Mouse (Mus musculus): Measurements from ENCODE around the gene Cldn24. TPM values are rescaled to one million over a fixed set of nuclear protein-coding genes. Genes with fewer than 3 reads are reported as not detected.

The Cldn24 gene
- total RNA-seq, 2 experiments from 2014 or later = not detected

GRCm38 (mm10) chr8:47825596-47825995, 3.7 kb downstream of the Cldn24 start:
- no peak for ATAC-seq (ENCODE audit: poor library complexity, severe bottlenecking)

GRCm38 (mm10) chr8:47826911-47827310, 5.0 kb downstream of the Cldn24 start:
- no peak for ATAC-seq (ENCODE audit: poor library complexity, severe bottlenecking)

DNA sequence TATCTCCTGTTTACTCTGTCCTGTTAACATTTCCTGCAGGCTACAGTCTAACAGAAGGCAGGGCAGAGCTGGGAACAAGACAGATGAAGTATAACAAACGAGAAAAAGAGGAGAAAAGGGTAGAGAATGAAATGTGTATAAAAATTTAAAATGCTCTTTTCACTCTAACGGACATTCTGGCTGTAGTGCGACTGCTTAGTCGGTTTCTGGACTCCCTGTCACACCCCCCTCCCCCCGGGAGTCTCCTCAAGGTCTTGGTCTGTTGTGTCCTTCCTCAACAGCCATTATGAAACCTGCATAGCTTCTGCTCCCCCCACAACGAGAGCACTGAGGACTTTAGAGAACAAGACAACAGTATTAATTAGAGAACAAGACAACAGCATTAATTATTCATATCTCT, 10.7 kb downstream of the Cldn24 start:
- no peak for ATAC-seq (ENCODE audit: poor library complexity, severe bottlenecking)

- ATAC-seq (ENCODE audit: poor library complexity, severe bottlenecking) = peak; percentile 52
Observed at GRCm38 (mm10) chr8:47833944-47834343, 12.0 kb downstream of the Cldn24 start.

- no peak for ATAC-seq (ENCODE audit: poor library complexity, severe bottlenecking)
Observed at GRCm38 (mm10) chr8:47843063-47843462, 21.1 kb downstream of the Cldn24 start.

GRCm38 (mm10) chr8:47843651-47844050, 21.7 kb downstream of the Cldn24 start:
- no peak for ATAC-seq (ENCODE audit: poor library complexity, severe bottlenecking)

DNA sequence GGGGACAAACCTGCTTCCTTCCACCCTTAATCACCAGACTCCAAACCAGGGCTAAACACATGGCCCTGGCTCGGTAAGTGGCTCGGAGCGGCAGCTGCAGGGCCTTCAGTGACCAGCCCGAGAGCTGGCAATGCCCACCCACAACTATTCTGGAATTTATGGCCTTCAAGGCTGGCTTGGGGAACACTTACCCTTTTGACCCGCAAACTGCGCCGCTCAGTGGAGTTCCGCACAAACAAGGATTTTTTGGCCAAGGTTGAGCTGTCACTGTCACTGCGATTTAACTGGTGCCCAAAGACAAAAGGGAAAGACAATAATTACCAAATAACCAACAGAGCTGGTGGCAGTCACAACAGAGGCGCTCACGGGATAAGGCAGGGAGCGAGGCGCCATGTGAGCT, 24.0 kb downstream of the Cldn24 start:
- ATAC-seq (ENCODE audit: poor library complexity, severe bottlenecking) = no peak

GRCm38 (mm10) chr8:47847161-47847560, 25.2 kb downstream of the Cldn24 start:
- ATAC-seq (ENCODE audit: poor library complexity, severe bottlenecking) = no peak

GRCm38 (mm10) chr8:47847931-47848330, 26.0 kb downstream of the Cldn24 start:
- no peak for ATAC-seq (ENCODE audit: poor library complexity, severe bottlenecking)

- no peak for ATAC-seq (ENCODE audit: poor library complexity, severe bottlenecking)
Observed at GRCm38 (mm10) chr8:47849842-47850241, 27.9 kb downstream of the Cldn24 start.

- ATAC-seq (ENCODE audit: poor library complexity, severe bottlenecking) = peak; percentile 86
Observed at GRCm38 (mm10) chr8:47851824-47852502, 30.0 kb downstream of the Cldn24 start.

- no peak for ATAC-seq (ENCODE audit: poor library complexity, severe bottlenecking)
Observed at GRCm38 (mm10) chr8:47852737-47853136, 30.8 kb downstream of the Cldn24 start.

GRCm38 (mm10) chr8:47853356-47853755, 31.4 kb downstream of the Cldn24 start:
- ATAC-seq (ENCODE audit: poor library complexity, severe bottlenecking) = no peak

DNA sequence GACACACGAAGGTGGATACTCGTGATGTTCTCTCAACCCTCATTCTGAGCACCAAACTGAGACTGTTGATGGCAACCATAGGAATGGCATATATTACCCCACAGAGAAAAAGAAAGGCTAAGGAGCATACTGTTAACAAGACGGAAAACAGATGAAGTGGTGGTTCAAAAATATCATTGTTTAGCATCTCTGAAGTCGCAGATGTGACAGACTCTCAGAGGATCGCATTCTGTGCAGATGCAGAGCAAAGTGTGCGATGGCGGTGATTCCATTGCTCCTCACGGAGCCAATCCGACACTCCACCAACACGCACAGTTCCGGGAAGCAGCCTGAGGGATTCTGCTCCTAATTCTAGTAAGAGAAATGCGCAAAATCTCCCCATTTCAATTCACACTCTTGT, 37.3 kb downstream of the Cldn24 start:
- no peak for ATAC-seq (ENCODE audit: poor library complexity, severe bottlenecking)

DNA sequence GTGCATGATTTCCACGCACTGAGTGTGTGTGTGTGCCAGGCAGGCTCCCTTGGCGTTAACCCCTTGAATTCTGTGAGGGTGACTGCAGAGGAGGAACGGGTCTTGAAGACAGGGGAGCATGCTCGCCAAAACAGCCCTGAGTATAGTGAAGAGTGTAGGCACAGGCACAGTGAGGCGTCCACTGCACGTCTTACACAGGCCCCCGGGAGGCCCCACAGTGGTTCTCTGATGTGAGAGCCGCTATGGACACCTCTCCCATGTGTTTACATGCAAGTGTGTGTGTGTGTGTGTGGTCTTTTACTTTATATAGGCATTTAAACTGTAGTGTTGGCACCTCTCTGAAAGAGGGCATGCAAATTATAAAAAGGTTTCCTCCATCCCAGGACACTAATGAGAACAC, 44.6 kb downstream of the Cldn24 start:
- ATAC-seq (ENCODE audit: poor library complexity, severe bottlenecking) = no peak

DNA sequence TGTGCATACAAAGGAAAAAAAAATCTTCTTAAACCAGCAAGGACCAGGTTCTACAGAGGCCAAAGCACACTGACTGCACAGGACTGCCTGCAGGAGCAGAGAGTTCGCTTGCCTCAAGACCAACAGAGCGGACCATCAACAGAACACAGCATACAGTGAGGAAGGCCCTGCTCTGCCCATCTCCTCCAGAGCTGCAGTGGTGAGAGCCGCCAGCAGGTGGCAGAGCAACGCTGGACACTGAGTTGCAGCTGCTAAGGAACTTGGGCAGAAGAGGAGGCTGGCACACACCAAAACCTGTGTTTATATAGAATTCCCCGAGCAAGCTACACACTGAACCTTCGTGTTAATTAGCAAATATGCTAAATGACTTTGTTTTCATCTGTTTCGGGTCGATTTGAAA, 45.1 kb downstream of the Cldn24 start:
- peak; percentile 100 for ATAC-seq (ENCODE audit: poor library complexity, severe bottlenecking)

Other genes starting within 250 kb of the Cldn24 start
- gene Ing2, start 146.6 kb upstream of the Cldn24 start, total RNA-seq (2015) = 51.2 and 52.0 TPM in 2 replicates
- 23.7 and 32.1 TPM in 2 replicates for gene Ing2, start 146.6 kb upstream of the Cldn24 start, total RNA-seq (2017)
- gene Cdkn2aip, start 108.2 kb upstream of the Cldn24 start, total RNA-seq (2015) = 9.8 and 11.2 TPM in 2 replicates
- 19.1 and 23.4 TPM in 2 replicates for gene Cdkn2aip, start 108.2 kb upstream of the Cldn24 start, total RNA-seq (2017)
- not detected in 2 replicates for gene Cldn22, start 2.3 kb downstream of the Cldn24 start, total RNA-seq (2015)
- not detected in 2 replicates for gene Cldn22, start 2.3 kb downstream of the Cldn24 start, total RNA-seq (2017)
- gene Wwc2, start 168.8 kb downstream of the Cldn24 start, total RNA-seq (2015) = 2.0 and 2.1 TPM in 2 replicates
- gene Wwc2, start 168.8 kb downstream of the Cldn24 start, total RNA-seq (2017) = 2.3 and 2.6 TPM in 2 replicates

Measured in megakaryocyte, adult 5-6 weeks (primary cell).